Mouse (Mus musculus) adrenal gland, adult (tissue): ENCODE results near the gene Zfp507.
A peak's percentile ranks its signal among the peaks of the same experiment; 100 is the strongest.

Source experiments
- DNase-seq, 2 experiments: peaks; one replicate each; pipeline ENCODE4 v3.0.0; 2022 to 2023; ENCODE audit warnings: low spot score in 1 of 2; ENCODE audit not compliant: inconsistent age in 2 of 2

Zfp507 gene

GRCm38 (mm10) chr7:35802906-35803595, at the start of gene Zfp507:
Zfp507 (minus strand) TSS chr7:35803003.
- peak; percentile 90 to 96 for DNase-seq

GRCm38 (mm10) chr7:35850426-35850825, 47.6 kb upstream of the Zfp507 start:
- DNase-seq = no peak

GRCm38 (mm10) chr7:35848526-35848925, 45.7 kb upstream of the Zfp507 start:
- DNase-seq = no peak

GRCm38 (mm10) chr7:35840504-35840903, 37.7 kb upstream of the Zfp507 start:
- DNase-seq = no peak

GRCm38 (mm10) chr7:35836851-35837250, 34.0 kb upstream of the Zfp507 start:
- no peak for DNase-seq

GRCm38 (mm10) chr7:35836415-35836814, 33.6 kb upstream of the Zfp507 start:
- DNase-seq = no peak

- DNase-seq = no peak
Measured at GRCm38 (mm10) chr7:35830119-35830518, 27.3 kb upstream of the Zfp507 start.

- no peak for DNase-seq
Measured at GRCm38 (mm10) chr7:35823906-35824305, 21.1 kb upstream of the Zfp507 start.

GRCm38 (mm10) chr7:35822320-35822719, 19.5 kb upstream of the Zfp507 start:
- DNase-seq = no peak

GRCm38 (mm10) chr7:35821357-35821756, 18.6 kb upstream of the Zfp507 start:
- DNase-seq = no peak

GRCm38 (mm10) chr7:35819486-35819885, 16.7 kb upstream of the Zfp507 start:
- DNase-seq = peak; percentile 58 to 85

- DNase-seq = no peak
Measured at GRCm38 (mm10) chr7:35814759-35815551, 12.2 kb upstream of the Zfp507 start.

- DNase-seq = no peak
Measured at GRCm38 (mm10) chr7:35813306-35813705, 10.5 kb upstream of the Zfp507 start.

GRCm38 (mm10) chr7:35810736-35811135, 7.9 kb upstream of the Zfp507 start:
- peak; percentile 60 to 90 for DNase-seq

GRCm38 (mm10) chr7:35804206-35804605, 1.4 kb upstream of the Zfp507 start:
- no peak for DNase-seq

GRCm38 (mm10) chr7:35802201-35802905, 450 bp downstream of the Zfp507 start:
- no peak for DNase-seq

- DNase-seq = no peak
Measured at GRCm38 (mm10) chr7:35796123-35796522, 6.7 kb downstream of the Zfp507 start.

GRCm38 (mm10) chr7:35794145-35794664, 8.6 kb downstream of the Zfp507 start:
- DNase-seq = no peak

- no peak for DNase-seq
Measured at GRCm38 (mm10) chr7:35792150-35792848, 10.5 kb downstream of the Zfp507 start.

- no peak for DNase-seq
Measured at GRCm38 (mm10) chr7:35790926-35791325, 11.9 kb downstream of the Zfp507 start.

- peak in 1 of 2 experiments; percentile 46 for DNase-seq
Measured at GRCm38 (mm10) chr7:35790201-35790600, 12.6 kb downstream of the Zfp507 start.
